Mouse (Mus musculus) spleen, embryonic (tissue): ENCODE results near the gene Uqcc2.

Experiments
- CTCF ChIA-PET: fragments of 350-600 bp; sonication (Branson Sonifier 250); formaldehyde crosslinking; loops from one replicate; lab custom pipeline; 2022; lab: Charles Lee

Uqcc2 gene

GRCm38 (mm10) chr17:27154881-27155280 is 21.2 kb upstream of the Uqcc2 start:
- CTCF ChIA-PET, result interaction anchor here (0.8 kb wide), 1 partner anchor 19 kb away, joined by 3 read pairs; no protein-coding TSS in a partner anchor

GRCm38 (mm10) chr17:27154256-27154655 is 20.5 kb upstream of the Uqcc2 start:
- CTCF ChIA-PET, result interaction anchor here (0.8 kb wide), 1 partner anchor 18 kb away, joined by 3 read pairs; no protein-coding TSS in a partner anchor

GRCm38 (mm10) chr17:27153773-27154193 is 20.1 kb upstream of the Uqcc2 start:
- CTCF ChIA-PET, result no interaction called here

GRCm38 (mm10) chr17:27152976-27153723 is 19.4 kb upstream of the Uqcc2 start:
- CTCF ChIA-PET, result no interaction called here

- CTCF ChIA-PET, result no interaction called here
Observed at GRCm38 (mm10) chr17:27151411-27151810, 17.7 kb upstream of the Uqcc2 start.

GRCm38 (mm10) chr17:27150871-27151270 is 17.2 kb upstream of the Uqcc2 start:
- CTCF ChIA-PET, result no interaction called here

- CTCF ChIA-PET, result no interaction called here
Observed at GRCm38 (mm10) chr17:27146323-27146923, 12.7 kb upstream of the Uqcc2 start.

GRCm38 (mm10) chr17:27144152-27144551 is 10.4 kb upstream of the Uqcc2 start:
- CTCF ChIA-PET, result interaction anchor here (0.6 kb wide), 1 partner anchor 415 kb away, joined by 3 read pairs; no protein-coding TSS in a partner anchor

GRCm38 (mm10) chr17:27141971-27142450 is 8.3 kb upstream of the Uqcc2 start:
- CTCF ChIA-PET, result no interaction called here

GRCm38 (mm10) chr17:27140262-27140661 is 6.5 kb upstream of the Uqcc2 start:
- CTCF ChIA-PET, result no interaction called here

- CTCF ChIA-PET, result no interaction called here
Observed at GRCm38 (mm10) chr17:27139304-27139703, 5.6 kb upstream of the Uqcc2 start.

- CTCF ChIA-PET, result no interaction called here
Observed at GRCm38 (mm10) chr17:27138396-27138795, 4.7 kb upstream of the Uqcc2 start.

- CTCF ChIA-PET, result interaction anchor here (0.6 kb wide), 1 partner anchor 367 kb away, joined by 4 read pairs; no protein-coding TSS in a partner anchor
Observed at GRCm38 (mm10) chr17:27134715-27135114, 999 bp upstream of the Uqcc2 start.

GRCm38 (mm10) chr17:27134187-27134586 is 471 bp upstream of the Uqcc2 start:
- CTCF ChIA-PET, result no interaction called here

- CTCF ChIA-PET, result interaction anchor here (0.5 kb wide), 1 partner anchor 960 kb away, joined by 5 read pairs; no protein-coding TSS in a partner anchor
Observed at GRCm38 (mm10) chr17:27132238-27132637, 1.5 kb downstream of the Uqcc2 start.

- CTCF ChIA-PET, result interaction anchor here (0.6 kb wide), 1 partner anchor 59 kb away, joined by 3 read pairs; no protein-coding TSS in a partner anchor
Observed at GRCm38 (mm10) chr17:27131240-27131665, 2.5 kb downstream of the Uqcc2 start.

- CTCF ChIA-PET, result no interaction called here
Observed at GRCm38 (mm10) chr17:27130246-27130645, 3.5 kb downstream of the Uqcc2 start.

GRCm38 (mm10) chr17:27129819-27130218 is 3.9 kb downstream of the Uqcc2 start:
- CTCF ChIA-PET, result no interaction called here

- CTCF ChIA-PET, result no interaction called here
Observed at GRCm38 (mm10) chr17:27129291-27129690, 4.4 kb downstream of the Uqcc2 start.

- CTCF ChIA-PET, result no interaction called here
Observed at GRCm38 (mm10) chr17:27128189-27128588, 5.5 kb downstream of the Uqcc2 start.

GRCm38 (mm10) chr17:27126974-27127373 is 6.7 kb downstream of the Uqcc2 start:
- CTCF ChIA-PET, result no interaction called here

GRCm38 (mm10) chr17:27125669-27126202 is 8.0 kb downstream of the Uqcc2 start:
- CTCF ChIA-PET, result interaction anchor here (1.0 kb wide), 1 partner anchor 147 kb away, joined by 3 read pairs; no protein-coding TSS in a partner anchor
